Mouse (Mus musculus) spleen, adult 2 months (tissue): ENCODE measurements at regions not wholly inside any gene's neighbourhood (a gene's known extent, or its start where the extent isn't known, plus 50 kb on each side); places are given as distances from the start of the nearest gene placed in this dataset.

Experiments used
- DNase-seq, 2 experiments: peaks; one replicate each; pipeline versions ENCODE4 v3.0.0 to v3.0.0-alpha.2; 2012 to 2021; ENCODE audit warnings: low spot score in 2 of 2, low read depth in 1 of 2
- H3K27ac ChIP-seq: fragments of 200-500 bp; 2 replicates; pipeline ENCODE4 v1.5.1; 2012; ENCODE audit warnings: low read length, inconsistent platforms; ENCODE audit not compliant: insufficient read depth
- H3K27me3 ChIP-seq: fragments of 200-500 bp; 2 replicates; pipeline ENCODE4 v1.6.1; 2012; ENCODE audit warnings: mild to moderate bottlenecking, moderate library complexity, low read length, inconsistent platforms; ENCODE audit not compliant: control insufficient read depth, insufficient read depth
- H3K36me3 ChIP-seq: fragments of 200-500 bp; 2 replicates; pipeline ENCODE4 v1.6.1; 2012; ENCODE audit warnings: mild to moderate bottlenecking, low read length, inconsistent platforms; ENCODE audit not compliant: control insufficient read depth, insufficient read depth
- H3K4me1 ChIP-seq: fragments of 200-500 bp; 2 replicates; pipeline ENCODE4 v1.6.1; 2011; ENCODE audit warnings: inconsistent platforms; ENCODE audit not compliant: control insufficient read depth, insufficient read depth, insufficient read length
- H3K4me3 ChIP-seq: fragments of 200-500 bp; 2 replicates; pipeline ENCODE4 v1.5.1; 2011; ENCODE audit warnings: mild to moderate bottlenecking, inconsistent platforms; ENCODE audit not compliant: insufficient read depth, insufficient read length; ENCODE audit errors: extremely low read depth
- CTCF ChIP-seq: fragments of 200-500 bp; IDR thresholded peaks from 2 replicates; pipeline ENCODE4 v1.5.1; 2011; ENCODE audit warnings: mild to moderate bottlenecking, inconsistent platforms; ENCODE audit not compliant: insufficient read depth, insufficient read length, insufficient replicate concordance; ENCODE audit errors: extremely low read depth
- POLR2A ChIP-seq: fragments of 200-500 bp; IDR thresholded peaks from 2 replicates; pipeline ENCODE4 v1.6.1; 2011; ENCODE audit warnings: low read depth, low read length, inconsistent platforms
- WGBS: fragments of 180-500 bp; shearing (Covaris S2); methylation state at CpG from one replicate; pipeline ENCODE4 v1.1.7; 2018; 5-methylcytosine and 5-hydroxymethylcytosine counted together

DNA sequence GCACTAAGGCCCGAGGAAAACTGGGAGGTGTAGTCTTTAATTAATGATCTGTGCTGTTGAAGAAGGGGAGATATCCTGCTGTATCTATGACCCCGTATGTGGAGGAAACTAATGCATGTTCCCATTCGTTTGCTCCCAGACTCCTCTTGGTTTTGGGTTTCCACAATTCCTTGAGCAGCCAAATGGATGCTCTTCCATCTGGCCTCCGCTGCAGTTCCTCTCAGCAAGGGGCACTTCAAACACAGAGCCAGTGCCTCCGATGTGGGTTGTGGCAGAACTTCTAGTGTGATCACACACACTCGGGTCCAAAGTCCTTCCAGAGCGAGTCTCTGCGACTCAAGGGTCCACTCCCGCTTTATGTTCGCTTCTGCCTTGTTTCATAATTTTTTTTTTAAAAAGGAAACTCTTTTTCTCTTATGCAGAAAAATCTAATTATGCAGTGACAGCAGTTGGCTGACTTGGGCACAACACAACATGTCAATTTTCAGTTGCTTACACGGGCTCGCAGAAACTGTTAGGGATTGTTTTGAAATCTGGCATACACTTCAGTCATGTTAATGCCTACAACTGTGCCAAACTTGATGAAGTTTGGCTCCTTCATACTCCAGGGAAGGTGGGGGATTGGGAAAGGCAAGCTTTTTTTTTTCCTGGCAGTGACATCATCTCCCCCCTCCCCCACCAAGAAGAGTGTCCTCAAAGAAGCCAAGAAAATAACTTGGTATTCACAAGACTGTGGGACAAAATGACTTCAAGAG is 163.2 kb downstream of the Gm11011 start:
- no peak for DNase-seq
- H3K4me3 ChIP-seq: no peak overlapping the region
- H3K4me1 ChIP-seq: no peaks in the 10 kb centered on the region
- H3K36me3 ChIP-seq: no peaks in the 10 kb centered on the region
- TF ChIP-seq POLR2A (no peak), CTCF (no peak)
- no peak overlapping the region for H3K27ac ChIP-seq
- 81% methylated on average over 12 of the region's 12 CpGs for WGBS
- H3K27me3 ChIP-seq: no peaks in the 10 kb centered on the region

GRCm38 (mm10) chr2:169412361-169412760 is 175.2 kb downstream of the Gm11011 start:
- Histone ChIP-seq H3K4me1 (no peaks in the 10 kb centered on the region), H3K27me3 (no peaks in the 10 kb centered on the region), H3K4me3 (no peak overlapping the region), H3K27ac (no peak overlapping the region), H3K36me3 (no peaks in the 10 kb centered on the region)
- no peak for TF ChIP-seq POLR2A
- no peak for TF ChIP-seq CTCF
- 86% methylated on average over 6 of the region's 6 CpGs for WGBS
- no peak for DNase-seq

- 69% methylated on average over 3 of the region's 3 CpGs for WGBS
- H3K4me3 ChIP-seq: no peak overlapping the region
- TF ChIP-seq CTCF: no peak
- no peak for TF ChIP-seq POLR2A
- H3K4me1 ChIP-seq: no peaks in the 10 kb centered on the region
- H3K27me3 ChIP-seq: no peaks in the 10 kb centered on the region
- DNase-seq: no peak
- no peaks in the 10 kb centered on the region for H3K36me3 ChIP-seq
- no peak overlapping the region for H3K27ac ChIP-seq
Measured at GRCm38 (mm10) chr2:169410080-169410479, 177.5 kb downstream of the Gm11011 start.

GRCm38 (mm10) chr2:169404908-169405690 is 182.4 kb downstream of the Gm11011 start:
- H3K27ac ChIP-seq: no peak overlapping the region
- WGBS: 63% methylated on average over 6 of the region's 6 CpGs
- no peak overlapping the region for H3K4me3 ChIP-seq
- DNase-seq: no peak
- H3K27me3 ChIP-seq: no peaks in the 10 kb centered on the region
- no peak for TF ChIP-seq CTCF
- TF ChIP-seq POLR2A: no peak
- H3K36me3 ChIP-seq: no peaks in the 10 kb centered on the region
- H3K4me1 ChIP-seq: no peaks in the 10 kb centered on the region

DNA sequence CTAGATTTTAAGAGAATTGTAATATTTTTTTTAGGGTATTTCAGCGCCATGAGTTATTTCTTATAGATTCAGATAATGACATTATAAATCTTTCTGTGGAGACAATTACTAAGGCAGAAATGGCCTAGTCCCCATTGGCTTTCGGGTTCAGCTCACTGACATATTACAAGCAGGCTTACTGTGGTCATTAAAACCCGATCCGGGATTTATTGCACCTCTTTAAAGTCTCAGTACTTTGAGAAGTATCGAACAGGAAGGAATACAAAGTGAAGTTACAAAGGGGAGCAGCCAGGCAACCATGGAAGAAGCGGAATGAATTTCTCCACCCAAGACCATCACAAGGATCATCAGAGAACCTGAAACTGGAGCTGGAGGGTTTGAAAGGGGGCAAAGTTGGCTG is 189.8 kb downstream of the Gm11011 start:
- Histone ChIP-seq H3K4me1 (no peaks in the 10 kb centered on the region), H3K27me3 (no peaks in the 10 kb centered on the region), H3K27ac (no peak overlapping the region), H3K36me3 (no peaks in the 10 kb centered on the region), H3K4me3 (no peak overlapping the region)
- WGBS: 78% methylated on average over 6 of the region's 6 CpGs
- no peak for TF ChIP-seq POLR2A
- no peak for TF ChIP-seq CTCF
- DNase-seq: no peak

DNA sequence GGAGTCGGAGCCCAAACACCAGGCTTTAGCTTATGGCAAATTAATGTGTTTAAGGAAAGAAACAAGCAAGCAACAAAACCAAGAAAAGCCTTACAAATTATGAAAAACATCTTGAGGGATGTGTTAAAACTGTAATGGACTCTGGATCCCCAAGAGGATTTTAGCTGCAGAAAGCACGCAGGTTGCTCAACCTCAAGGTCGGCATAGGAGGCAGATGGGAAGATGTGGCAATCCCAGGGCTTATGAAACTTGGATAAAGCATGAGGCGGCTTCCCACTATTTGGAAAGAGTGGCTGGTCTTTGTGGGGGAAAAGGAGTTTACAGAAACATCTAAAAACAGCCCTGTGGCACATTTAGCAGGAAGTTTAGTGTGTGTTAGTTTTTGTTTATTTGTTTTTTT is 190.5 kb downstream of the Gm11011 start:
- no peak overlapping the region for H3K4me3 ChIP-seq
- no peaks in the 10 kb centered on the region for H3K27me3 ChIP-seq
- no peaks in the 10 kb centered on the region for H3K36me3 ChIP-seq
- no peak overlapping the region for H3K27ac ChIP-seq
- 75% methylated on average over 4 of the region's 4 CpGs for WGBS
- no peak for DNase-seq
- no peak for TF ChIP-seq POLR2A
- TF ChIP-seq CTCF: no peak
- no peaks in the 10 kb centered on the region for H3K4me1 ChIP-seq

DNA sequence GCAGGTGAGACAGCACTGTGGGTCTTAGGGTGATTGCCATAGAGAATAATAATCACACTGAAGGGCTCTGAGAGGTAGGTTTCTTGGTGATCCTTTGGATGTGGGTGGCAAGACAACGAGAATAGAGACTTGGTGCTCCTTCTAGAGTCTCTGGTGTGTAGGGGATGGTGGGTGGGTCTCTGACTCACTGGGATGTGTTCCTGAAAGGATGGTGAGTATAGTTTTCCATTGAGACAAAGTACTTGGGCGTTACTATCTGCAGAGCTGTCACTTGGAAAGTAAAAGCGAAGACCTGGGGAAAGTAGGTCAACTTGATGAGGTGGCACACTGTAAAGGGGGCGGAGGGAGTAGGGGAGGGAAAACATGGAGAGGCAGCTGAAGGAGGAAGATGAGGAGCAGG is 191.3 kb downstream of the Gm11011 start:
- Histone ChIP-seq H3K36me3 (no peaks in the 10 kb centered on the region), H3K27ac (no peak overlapping the region), H3K4me3 (no peak overlapping the region), H3K4me1 (no peaks in the 10 kb centered on the region), H3K27me3 (no peaks in the 10 kb centered on the region)
- no peak for DNase-seq
- TF ChIP-seq POLR2A (no peak), CTCF (no peak)
- 82% methylated on average over 4 of the region's 4 CpGs for WGBS
